Mouse (Mus musculus): ENCODE results near the gene Svbp. TPM values are rescaled to one million over a fixed set of nuclear protein-coding genes. Genes with fewer than 3 reads are reported as not detected.

Gene Svbp
- polyA plus RNA-seq (2015; fragmentation: Nextera tagmentation; extraction: Ambion mirVana), result 114 and 123 TPM in 2 replicates

DNA sequence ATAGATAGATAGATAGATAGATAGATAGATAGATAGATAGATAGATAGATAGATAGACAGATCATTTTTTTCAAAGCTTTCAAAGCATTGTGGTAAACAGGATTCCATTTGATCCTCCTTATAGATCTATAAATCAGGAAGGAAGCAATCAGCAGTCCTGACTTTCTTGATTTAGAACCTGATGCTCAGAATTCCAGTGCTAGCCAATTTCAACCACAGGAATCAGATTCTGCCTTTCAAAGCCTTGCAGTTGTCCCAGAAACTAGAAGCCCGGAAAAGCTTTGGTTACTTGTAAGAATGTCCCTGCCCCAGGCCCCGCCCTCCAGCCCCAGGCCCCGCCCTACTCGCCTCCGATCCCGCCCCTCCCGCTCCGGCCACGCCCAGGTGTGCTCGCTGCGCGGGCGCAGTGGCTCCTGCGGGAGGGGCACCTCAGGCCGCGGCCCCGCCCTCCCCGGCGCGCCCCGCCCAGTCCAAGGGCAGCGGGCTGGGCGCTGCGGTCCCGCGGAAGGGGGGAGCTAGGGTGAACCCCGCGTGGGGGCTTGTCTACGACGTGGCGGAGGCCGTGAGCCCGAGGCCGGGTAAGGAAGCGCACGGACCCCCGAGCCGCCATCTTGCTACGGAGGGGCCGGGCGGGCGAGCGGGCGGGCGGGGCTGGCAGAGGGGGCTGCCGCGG lies at the start of gene Svbp:
Gene Svbp (plus strand): TSS at position 398 of the 673 bp plus-strand sequence.
- no peaks in the 10 kb centered on the region for H3K36me3 ChIP-seq (ENCODE audit: control insufficient read depth, insufficient read depth, low read length)
- H3K27me3 ChIP-seq (ENCODE audit: control insufficient read depth, insufficient read depth, low read depth, low read length), result no peaks in the 10 kb centered on the region
- under 1% methylated on average over 33 of the region's 47 CpGs for WGBS
- H3K4me3 ChIP-seq (ENCODE audit: low read length), result peak within 1 kb of the TSS; percentile 67
- H3K4me1 ChIP-seq (replicated peaks; ENCODE audit: control insufficient read depth, insufficient read depth, low read length), result peaks cover 13% of the 10 kb centered on the region
- H3K9ac ChIP-seq (ENCODE audit: low read length), result peak within 1 kb of the TSS; percentile 77
- H3K27ac ChIP-seq (ENCODE audit: low read length), result peak within 1 kb of the TSS; percentile 26; the same call in 1 of the 2 replicates
- H3K4me2 ChIP-seq (ENCODE audit: low read depth, low read length), result peak within 1 kb of the TSS; percentile 80
- peak; percentile 97 for ATAC-seq (ENCODE audit: low read depth)
- no peaks in the 10 kb centered on the region for H3K9me3 ChIP-seq (ENCODE audit: control insufficient read depth, low read length)

DNA sequence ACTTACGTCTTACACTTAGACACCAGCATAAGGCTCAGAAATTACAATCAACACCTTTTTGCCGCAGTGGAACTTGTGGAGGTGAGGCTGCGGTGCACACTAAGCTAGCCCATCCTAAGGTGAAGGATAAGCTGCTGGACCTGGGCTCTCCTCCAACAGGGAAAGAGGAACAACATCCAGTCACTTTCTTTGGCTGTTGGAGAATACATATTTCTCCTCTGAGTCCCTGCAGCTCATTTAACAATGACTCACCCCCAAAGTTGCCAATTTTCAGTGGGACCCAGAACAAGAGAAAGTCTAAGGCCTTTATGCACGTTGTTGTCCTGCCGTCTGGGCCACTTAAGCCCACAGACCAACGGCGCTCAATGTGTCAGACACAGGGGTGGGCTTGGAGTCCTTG lies 48.3 kb upstream of the Svbp start:
- Histone ChIP-seq H3K9ac (ENCODE audit: low read length) (no peak overlapping the region), H3K4me2 (ENCODE audit: low read depth, low read length) (no peak overlapping the region), H3K27me3 (ENCODE audit: control insufficient read depth, insufficient read depth, low read depth, low read length) (no peaks in the 10 kb centered on the region), H3K4me1 (replicated peaks; ENCODE audit: control insufficient read depth, insufficient read depth, low read length) (no peaks in the 10 kb centered on the region), H3K9me3 (ENCODE audit: control insufficient read depth, low read length) (no peaks in the 10 kb centered on the region), H3K27ac (ENCODE audit: low read length) (no peak overlapping the region), H3K36me3 (ENCODE audit: control insufficient read depth, insufficient read depth, low read length) (no peaks in the 10 kb centered on the region), H3K4me3 (ENCODE audit: low read length) (no peak overlapping the region)
- WGBS, result 73% methylated on average over 7 of the region's 7 CpGs
- ATAC-seq (ENCODE audit: low read depth), result no peak

DNA sequence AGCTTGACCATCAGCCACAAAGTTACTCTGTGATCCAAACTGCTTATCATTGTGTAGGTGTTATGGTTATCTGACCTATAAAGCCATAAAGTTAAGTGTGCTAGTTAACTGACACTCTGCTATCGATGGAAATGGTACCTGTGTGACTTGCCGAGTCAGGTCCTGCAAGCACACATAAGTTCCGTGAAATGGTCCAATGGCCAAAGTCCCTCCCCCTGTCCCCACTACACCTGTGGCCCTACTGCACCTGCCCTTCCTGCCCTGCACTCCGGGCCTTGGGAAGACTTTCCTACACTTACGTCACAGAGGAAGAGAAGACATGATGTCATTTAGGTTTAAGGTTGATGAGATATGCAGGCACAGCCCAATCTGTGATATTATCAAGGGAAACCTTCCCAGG lies 47.8 kb upstream of the Svbp start:
- H3K4me1 ChIP-seq (replicated peaks; ENCODE audit: control insufficient read depth, insufficient read depth, low read length), result no peaks in the 10 kb centered on the region
- no peaks in the 10 kb centered on the region for H3K36me3 ChIP-seq (ENCODE audit: control insufficient read depth, insufficient read depth, low read length)
- no peak overlapping the region for H3K4me3 ChIP-seq (ENCODE audit: low read length)
- no peak overlapping the region for H3K4me2 ChIP-seq (ENCODE audit: low read depth, low read length)
- H3K27me3 ChIP-seq (ENCODE audit: control insufficient read depth, insufficient read depth, low read depth, low read length), result no peaks in the 10 kb centered on the region
- WGBS, result 72% methylated on average over 5 of the region's 5 CpGs
- H3K9me3 ChIP-seq (ENCODE audit: control insufficient read depth, low read length), result no peaks in the 10 kb centered on the region
- no peak overlapping the region for H3K27ac ChIP-seq (ENCODE audit: low read length)
- no peak overlapping the region for H3K9ac ChIP-seq (ENCODE audit: low read length)
- no peak for ATAC-seq (ENCODE audit: low read depth)

DNA sequence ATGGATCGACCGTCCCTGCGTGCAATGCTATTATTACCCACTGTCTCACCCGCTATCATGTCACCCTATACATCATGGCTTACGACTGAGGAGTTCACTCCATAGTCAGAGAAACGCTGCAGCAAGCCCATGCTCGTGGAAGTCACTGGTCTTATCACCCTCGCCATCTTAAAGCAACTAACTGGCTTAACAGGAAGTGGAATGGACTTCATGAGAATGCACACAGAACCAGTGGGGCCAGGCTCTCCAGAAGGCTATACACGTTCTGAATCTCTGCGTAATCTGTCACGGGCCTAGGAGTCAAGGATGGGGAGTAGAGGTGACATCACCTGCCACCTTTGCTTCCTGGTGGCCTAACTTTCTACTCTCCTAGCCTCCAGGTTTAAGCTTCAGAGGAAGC lies 46.4 kb upstream of the Svbp start:
- ATAC-seq (ENCODE audit: low read depth), result no peak
- Histone ChIP-seq H3K9me3 (ENCODE audit: control insufficient read depth, low read length) (no peaks in the 10 kb centered on the region), H3K4me2 (ENCODE audit: low read depth, low read length) (no peak overlapping the region), H3K27ac (ENCODE audit: low read length) (no peak overlapping the region), H3K36me3 (ENCODE audit: control insufficient read depth, insufficient read depth, low read length) (no peaks in the 10 kb centered on the region), H3K27me3 (ENCODE audit: control insufficient read depth, insufficient read depth, low read depth, low read length) (no peaks in the 10 kb centered on the region), H3K4me3 (ENCODE audit: low read length) (no peak overlapping the region), H3K9ac (ENCODE audit: low read length) (no peak overlapping the region), H3K4me1 (replicated peaks; ENCODE audit: control insufficient read depth, insufficient read depth, low read length) (no peaks in the 10 kb centered on the region)
- WGBS, result 48% methylated on average over 11 of the region's 11 CpGs

DNA sequence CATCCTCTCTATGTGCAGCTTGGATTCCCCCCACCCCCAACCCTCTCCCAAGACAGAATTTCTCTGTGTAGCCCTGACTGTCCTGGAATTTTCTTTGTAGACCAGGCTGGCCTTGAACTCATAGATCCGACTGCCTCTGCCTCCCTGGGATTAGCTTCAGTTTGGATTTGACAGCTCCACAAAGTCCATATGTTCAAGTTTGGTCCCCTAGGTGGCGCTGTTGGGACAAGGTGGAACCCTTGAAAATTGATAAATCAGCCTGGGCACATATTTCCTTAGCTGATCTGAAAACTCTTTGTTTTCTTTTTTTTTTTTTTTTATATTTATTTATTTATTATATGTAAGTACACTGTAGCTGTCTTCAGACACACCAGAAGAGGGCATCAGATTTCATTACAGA lies 37.9 kb upstream of the Svbp start:
- no peaks in the 10 kb centered on the region for H3K4me1 ChIP-seq (replicated peaks; ENCODE audit: control insufficient read depth, insufficient read depth, low read length)
- H3K36me3 ChIP-seq (ENCODE audit: control insufficient read depth, insufficient read depth, low read length), result no peaks in the 10 kb centered on the region
- 35% methylated on average over 2 of the region's 2 CpGs for WGBS
- ATAC-seq (ENCODE audit: low read depth), result no peak
- no peak overlapping the region for H3K27ac ChIP-seq (ENCODE audit: low read length)
- H3K4me2 ChIP-seq (ENCODE audit: low read depth, low read length), result no peak overlapping the region
- no peak overlapping the region for H3K4me3 ChIP-seq (ENCODE audit: low read length)
- H3K9me3 ChIP-seq (ENCODE audit: control insufficient read depth, low read length), result no peaks in the 10 kb centered on the region
- no peaks in the 10 kb centered on the region for H3K27me3 ChIP-seq (ENCODE audit: control insufficient read depth, insufficient read depth, low read depth, low read length)
- H3K9ac ChIP-seq (ENCODE audit: low read length), result no peak overlapping the region

DNA sequence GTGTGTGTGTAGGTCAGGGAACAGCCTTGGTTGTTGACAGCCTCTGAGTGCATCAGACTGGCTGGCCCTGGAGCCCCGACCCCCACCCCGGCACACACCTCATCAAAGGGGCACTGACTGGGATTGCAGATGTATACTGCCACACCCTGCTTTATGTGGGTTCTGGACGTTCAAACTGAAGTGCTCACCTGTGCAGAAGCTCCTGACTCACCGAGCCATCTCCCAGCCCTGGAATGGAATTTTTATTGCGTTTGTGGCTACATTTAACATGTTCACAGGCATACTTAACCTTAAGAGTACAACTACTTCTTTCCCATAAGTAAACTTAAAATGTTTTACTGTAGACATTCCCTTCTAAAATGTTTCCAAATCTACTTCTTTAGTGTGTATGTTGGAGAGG lies 37.2 kb upstream of the Svbp start:
- no peaks in the 10 kb centered on the region for H3K36me3 ChIP-seq (ENCODE audit: control insufficient read depth, insufficient read depth, low read length)
- H3K4me1 ChIP-seq (replicated peaks; ENCODE audit: control insufficient read depth, insufficient read depth, low read length), result no peaks in the 10 kb centered on the region
- WGBS, result 54% methylated on average over 5 of the region's 5 CpGs
- no peak overlapping the region for H3K27ac ChIP-seq (ENCODE audit: low read length)
- H3K4me3 ChIP-seq (ENCODE audit: low read length), result no peak overlapping the region
- H3K4me2 ChIP-seq (ENCODE audit: low read depth, low read length), result no peak overlapping the region
- peak; percentile 74 for ATAC-seq (ENCODE audit: low read depth)
- no peaks in the 10 kb centered on the region for H3K9me3 ChIP-seq (ENCODE audit: control insufficient read depth, low read length)
- no peaks in the 10 kb centered on the region for H3K27me3 ChIP-seq (ENCODE audit: control insufficient read depth, insufficient read depth, low read depth, low read length)
- no peak overlapping the region for H3K9ac ChIP-seq (ENCODE audit: low read length)

DNA sequence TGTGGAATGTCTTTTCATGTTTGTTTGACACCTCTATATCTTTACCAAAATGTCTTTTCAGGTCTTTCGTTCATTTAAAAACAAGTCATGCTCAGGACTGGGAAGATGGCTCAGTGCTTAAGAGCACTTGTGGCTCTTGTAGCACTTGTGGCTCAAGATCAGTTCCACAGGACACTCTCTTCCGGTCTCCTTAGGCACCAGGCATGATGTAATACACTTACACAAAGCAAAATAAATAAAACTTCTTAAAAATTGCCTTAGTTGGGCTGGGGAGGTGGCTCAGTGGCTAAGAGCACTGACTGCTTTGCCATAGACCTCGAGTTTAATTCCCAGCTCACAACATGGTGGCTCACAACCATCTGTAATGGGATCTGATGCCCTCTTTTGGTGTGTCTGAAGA lies 33.7 kb upstream of the Svbp start:
- ATAC-seq (ENCODE audit: low read depth), result no peak
- Histone ChIP-seq H3K9ac (ENCODE audit: low read length) (no peak overlapping the region), H3K4me3 (ENCODE audit: low read length) (no peak overlapping the region), H3K27ac (ENCODE audit: low read length) (no peak overlapping the region), H3K4me1 (replicated peaks; ENCODE audit: control insufficient read depth, insufficient read depth, low read length) (no peaks in the 10 kb centered on the region), H3K9me3 (ENCODE audit: control insufficient read depth, low read length) (no peaks in the 10 kb centered on the region), H3K27me3 (ENCODE audit: control insufficient read depth, insufficient read depth, low read depth, low read length) (no peaks in the 10 kb centered on the region), H3K4me2 (ENCODE audit: low read depth, low read length) (no peak overlapping the region), H3K36me3 (ENCODE audit: control insufficient read depth, insufficient read depth, low read length) (no peaks in the 10 kb centered on the region)
- WGBS, result 47% methylated on average over 3 of the region's 3 CpGs

DNA sequence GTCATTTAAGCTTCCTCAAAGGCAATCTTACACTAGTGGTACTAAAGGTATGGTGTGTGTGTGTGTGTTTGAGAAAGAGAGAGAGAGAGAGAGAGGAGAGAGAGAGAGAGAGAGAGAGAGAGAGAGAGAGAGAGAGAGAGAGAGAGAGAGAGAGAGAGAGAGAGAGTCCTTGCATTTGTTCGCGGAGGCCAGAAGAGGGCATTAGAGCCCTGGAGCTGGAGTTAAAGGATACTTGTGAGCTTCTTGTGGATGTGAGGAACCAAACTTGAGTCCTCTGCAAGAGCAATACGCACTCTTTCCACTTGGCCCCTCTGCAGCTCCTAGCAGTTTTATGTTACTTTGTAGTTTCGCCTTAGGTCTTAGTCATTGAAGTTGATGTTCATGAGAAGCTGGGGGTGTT lies 32.1 kb upstream of the Svbp start:
- Histone ChIP-seq H3K27ac (ENCODE audit: low read length) (no peak overlapping the region), H3K9me3 (ENCODE audit: control insufficient read depth, low read length) (no peaks in the 10 kb centered on the region), H3K4me2 (ENCODE audit: low read depth, low read length) (no peak overlapping the region), H3K4me1 (replicated peaks; ENCODE audit: control insufficient read depth, insufficient read depth, low read length) (no peaks in the 10 kb centered on the region), H3K4me3 (ENCODE audit: low read length) (no peak overlapping the region), H3K9ac (ENCODE audit: low read length) (no peak overlapping the region), H3K36me3 (ENCODE audit: control insufficient read depth, insufficient read depth, low read length) (no peaks in the 10 kb centered on the region), H3K27me3 (ENCODE audit: control insufficient read depth, insufficient read depth, low read depth, low read length) (no peaks in the 10 kb centered on the region)
- ATAC-seq (ENCODE audit: low read depth), result no peak
- WGBS, result 74% methylated on average over 4 of the region's 4 CpGs

DNA sequence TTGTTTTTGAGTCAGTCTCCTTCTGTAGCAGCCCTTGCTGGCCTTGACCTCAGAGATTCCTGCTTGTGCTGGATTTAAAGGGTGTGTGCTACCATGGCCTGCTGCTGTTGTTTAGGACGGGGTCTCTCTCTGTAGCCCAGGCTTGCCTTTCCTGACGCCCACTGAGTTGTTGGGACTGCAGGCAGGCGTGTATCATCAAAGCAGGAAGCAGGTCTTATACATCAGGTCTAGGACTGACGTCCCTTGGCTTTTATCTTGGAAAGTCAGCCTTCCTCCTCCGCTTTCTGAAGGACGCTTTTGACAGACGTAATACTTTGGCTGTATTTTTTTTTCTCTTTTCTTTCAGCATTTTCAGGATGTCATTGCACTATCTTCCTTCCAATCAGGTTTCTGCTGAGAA lies 29.2 kb upstream of the Svbp start:
- no peak overlapping the region for H3K9ac ChIP-seq (ENCODE audit: low read length)
- H3K4me1 ChIP-seq (replicated peaks; ENCODE audit: control insufficient read depth, insufficient read depth, low read length), result no peaks in the 10 kb centered on the region
- H3K9me3 ChIP-seq (ENCODE audit: control insufficient read depth, low read length), result no peaks in the 10 kb centered on the region
- H3K4me3 ChIP-seq (ENCODE audit: low read length), result no peak overlapping the region
- H3K4me2 ChIP-seq (ENCODE audit: low read depth, low read length), result no peak overlapping the region
- no peaks in the 10 kb centered on the region for H3K27me3 ChIP-seq (ENCODE audit: control insufficient read depth, insufficient read depth, low read depth, low read length)
- H3K27ac ChIP-seq (ENCODE audit: low read length), result no peak overlapping the region
- H3K36me3 ChIP-seq (ENCODE audit: control insufficient read depth, insufficient read depth, low read length), result peaks cover 17% of the 10 kb centered on the region
- ATAC-seq (ENCODE audit: low read depth), result no peak
- 59% methylated on average over 7 of the region's 7 CpGs for WGBS

DNA sequence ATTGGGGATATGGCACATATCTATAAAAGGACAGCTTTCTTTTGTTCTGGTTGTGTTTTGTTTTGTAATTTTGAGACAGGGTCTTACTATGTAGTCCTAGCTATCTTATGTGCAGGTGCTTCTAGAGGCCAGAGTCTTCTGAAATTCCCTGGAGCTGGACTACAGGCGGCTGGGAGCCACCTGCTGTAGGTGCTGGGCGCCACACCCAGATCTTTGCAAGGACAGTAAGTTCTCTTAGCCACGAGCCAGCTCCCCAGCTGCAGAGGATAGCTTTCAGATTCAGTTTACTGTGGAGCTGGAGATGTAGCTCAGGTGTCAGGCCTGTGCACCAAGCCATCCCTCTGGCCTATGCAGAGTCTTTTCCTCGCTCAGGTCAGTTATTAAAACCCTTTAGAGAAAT lies 28.0 kb upstream of the Svbp start:
- WGBS, result 70% methylated on average over 4 of the region's 4 CpGs
- no peaks in the 10 kb centered on the region for H3K4me1 ChIP-seq (replicated peaks; ENCODE audit: control insufficient read depth, insufficient read depth, low read length)
- no peaks in the 10 kb centered on the region for H3K27me3 ChIP-seq (ENCODE audit: control insufficient read depth, insufficient read depth, low read depth, low read length)
- H3K36me3 ChIP-seq (ENCODE audit: control insufficient read depth, insufficient read depth, low read length), result peaks cover 17% of the 10 kb centered on the region
- H3K9me3 ChIP-seq (ENCODE audit: control insufficient read depth, low read length), result no peaks in the 10 kb centered on the region
- H3K4me2 ChIP-seq (ENCODE audit: low read depth, low read length), result no peak overlapping the region
- H3K4me3 ChIP-seq (ENCODE audit: low read length), result no peak overlapping the region
- no peak for ATAC-seq (ENCODE audit: low read depth)
- no peak overlapping the region for H3K27ac ChIP-seq (ENCODE audit: low read length)
- no peak overlapping the region for H3K9ac ChIP-seq (ENCODE audit: low read length)

Measured in lung, embryonic 16.5 days (tissue).